ENCODE assay signal across 29 mouse cellular contexts in genomic region chr15:51469895-51470294, GRCm38 (mm10).
"Had no signal": no experiment of that assay in that cellular context is flagged by ENCODE, and none has a peak within 500 bp of the region (broad histone marks: within the 10 kb centered on the region; RNA-seq: fewer than 3 reads in every experiment).

No protein-coding gene starts in this region.

- H3K27ac ChIP-seq: gastrocnemius, adult 2 months; heart, embryonic 10.5 days; hindbrain, embryonic 10.5 days; hindbrain, embryonic 12.5 days; hindbrain, embryonic 14.5 days; kidney, embryonic 15.5 days; kidney, postnatal 0 days; layer of hippocampus, adult 2 months; left cerebral cortex, adult 2 months; limb, embryonic 10.5 days; limb, embryonic 12.5 days; liver, embryonic 13.5 days; liver, embryonic 15.5 days had no signal

- H3K9me3 ChIP-seq: heart, embryonic 10.5 days; heart, embryonic 12.5 days; hindbrain, embryonic 10.5 days; hindbrain, embryonic 12.5 days; kidney, embryonic 15.5 days; limb, embryonic 10.5 days; limb, embryonic 12.5 days; liver, embryonic 13.5 days; liver, embryonic 15.5 days had no signal

- H3K4me2 ChIP-seq: heart, embryonic 12.5 days; hindbrain, embryonic 12.5 days; hindbrain, embryonic 14.5 days; kidney, embryonic 15.5 days; limb, embryonic 12.5 days; liver, embryonic 11.5 days; liver, embryonic 13.5 days; liver, embryonic 15.5 days had no signal

- ATAC-seq: hindbrain, embryonic 16.5 days; inflammation-experienced regulatory T-cells, adult 6 months; intestine, embryonic 16.5 days had no signal

- H3K4me1 ChIP-seq: heart, embryonic 10.5 days; heart, embryonic 12.5 days; hindbrain, embryonic 10.5 days; hindbrain, embryonic 12.5 days; kidney, embryonic 15.5 days; limb, embryonic 12.5 days; liver, embryonic 13.5 days; liver, embryonic 15.5 days had no signal

- H3K4me3 ChIP-seq: gastrocnemius, adult 2 months; heart, embryonic 10.5 days; heart, embryonic 12.5 days; hindbrain, embryonic 10.5 days; hindbrain, embryonic 12.5 days; kidney, embryonic 15.5 days; layer of hippocampus, adult 2 months; left cerebral cortex, adult 2 months; limb, embryonic 10.5 days; limb, embryonic 12.5 days; liver, embryonic 13.5 days; liver, embryonic 15.5 days had no signal

- H3K36me3 ChIP-seq: heart, embryonic 10.5 days; heart, embryonic 12.5 days; hindbrain, embryonic 10.5 days; hindbrain, embryonic 12.5 days; kidney, embryonic 15.5 days; limb, embryonic 10.5 days; limb, embryonic 12.5 days; liver, embryonic 13.5 days; liver, embryonic 15.5 days had no signal

- H3K27me3 ChIP-seq: heart, embryonic 12.5 days; hindbrain, embryonic 12.5 days; kidney, embryonic 15.5 days; limb, embryonic 12.5 days; liver, embryonic 13.5 days; liver, embryonic 15.5 days had no signal

- DNase-seq: gastrocnemius, adult 2 months; gastrocnemius, postnatal 10 days; gastrocnemius, postnatal 25 days; heart, adult 18-20 months; heart, postnatal 10 days; heart, postnatal 4 days; kidney, adult 11 months; kidney, adult 2 months; kidney, adult 9 months; kidney, postnatal 14 days; kidney, postnatal 36 days; liver; liver, embryonic 13.5 days had no signal

- H3K9ac ChIP-seq: heart, embryonic 12.5 days; hindbrain, embryonic 12.5 days; hindbrain, embryonic 14.5 days; kidney, embryonic 15.5 days; limb, embryonic 12.5 days; liver, embryonic 13.5 days; liver, embryonic 15.5 days had no signal
